Mouse (Mus musculus) embryonic fibroblast, embryonic 13.5 days (primary cell): Measurements from ENCODE around the gene Hpd. TPM values are rescaled to one million over a fixed set of nuclear protein-coding genes. Genes with fewer than 3 reads are reported as not detected.

Experiments
- H3K27ac ChIP-seq: 2 replicates; pipeline ENCODE4 v1.5.1; 2012; ENCODE audit warnings: low read length, control low read depth, inconsistent platforms; ENCODE audit not compliant: insufficient read depth
- H3K4me1 ChIP-seq: 2 replicates; pipeline ENCODE4 v1.6.1; 2011; ENCODE audit warnings: low read length; ENCODE audit not compliant: control insufficient read depth, insufficient read depth
- H3K4me3 ChIP-seq: 2 replicates; pipeline ENCODE4 v1.5.1; 2011; ENCODE audit warnings: mild to moderate bottlenecking, control low read depth, low read length; ENCODE audit not compliant: insufficient read depth
- CTCF ChIP-seq: IDR thresholded peaks from 2 replicates; pipeline ENCODE4 v1.5.1; 2011; ENCODE audit warnings: mild to moderate bottlenecking, control low read depth, low read length, moderate library complexity, borderline replicate concordance; ENCODE audit not compliant: insufficient read depth
- POLR2A ChIP-seq: IDR thresholded peaks from 2 replicates; pipeline ENCODE4 v1.6.1; 2011; ENCODE audit warnings: low read depth, mild to moderate bottlenecking, control low read depth, low read length, moderate library complexity
- polyA plus RNA-seq: library from polyadenylated mRNA; stranded (reverse); fragments of >200 nt; gene quantifications from 2 replicates; pipeline ENCODE4 v1.2.4, GENCODE M21; 2011; ENCODE audit warnings: low read depth; ENCODE audit not compliant: missing spikeins, insufficient read length

The Hpd gene
- polyA plus RNA-seq, 1 experiment, result not detected

- TF ChIP-seq POLR2A, result peak; percentile 49
- no peak for TF ChIP-seq CTCF
- Histone ChIP-seq H3K4me3 (peak within 1 kb of the TSS; percentile 82), H3K27ac (peak within 1 kb of the TSS; percentile 91), H3K4me1 (peaks cover 7% of the 10 kb centered on the region; the same call in 1 of the 2 replicates)
These were observed 40.1 kb downstream of the Hpd start, which contains the start of gene Setd1b for GRCm38 (mm10) chr5:123142161-123143157. Gene Setd1b (plus strand): TSS chr5:123142193.

- no peak for TF ChIP-seq CTCF
- peak; percentile 48; the same call in 1 of the 2 replicates for TF ChIP-seq POLR2A
- Histone ChIP-seq H3K4me3 (peak overlapping the region; percentile 82), H3K27ac (peak overlapping the region; percentile 91), H3K4me1 (peaks cover 7% of the 10 kb centered on the region; the same call in 1 of the 2 replicates)
These were observed 40.9 kb downstream of the Hpd start for GRCm38 (mm10) chr5:123141555-123142160.

- TF ChIP-seq CTCF (no peak), POLR2A (peak; percentile 95)
- Histone ChIP-seq H3K4me3 (peak overlapping the region; percentile 82), H3K4me1 (peaks cover 7% of the 10 kb centered on the region; the same call in 1 of the 2 replicates), H3K27ac (peak overlapping the region; percentile 91)
These were observed 41.6 kb downstream of the Hpd start for GRCm38 (mm10) chr5:123140694-123141554.

- H3K4me3 ChIP-seq, result peak overlapping the region; percentile 53
- TF ChIP-seq CTCF (no peak), POLR2A (peak; percentile 82)
- peaks cover 8% of the 10 kb centered on the region for H3K4me1 ChIP-seq
- H3K27ac ChIP-seq, result peak overlapping the region; percentile 100
These were observed 42.6 kb downstream of the Hpd start for GRCm38 (mm10) chr5:123139722-123140627.

- Histone ChIP-seq H3K27ac (peak overlapping the region; percentile 100), H3K4me1 (peaks cover 6% of the 10 kb centered on the region), H3K4me3 (peak overlapping the region; percentile 53)
- TF ChIP-seq POLR2A, result peak; percentile 75
- no peak for TF ChIP-seq CTCF
These were observed 43.4 kb downstream of the Hpd start for GRCm38 (mm10) chr5:123138953-123139721.

- Histone ChIP-seq H3K4me3 (peak overlapping the region; percentile 53), H3K4me1 (peaks cover 8% of the 10 kb centered on the region), H3K27ac (peak overlapping the region; percentile 100)
- no peak for TF ChIP-seq CTCF
- peak; percentile 81 for TF ChIP-seq POLR2A
These were observed 44.2 kb downstream of the Hpd start for GRCm38 (mm10) chr5:123138230-123138911.

GRCm38 (mm10) chr5:123137910-123138229 is 44.7 kb downstream of the Hpd start:
- TF ChIP-seq POLR2A (peak; percentile 36), CTCF (no peak)
- Histone ChIP-seq H3K4me1 (peaks cover 11% of the 10 kb centered on the region), H3K27ac (peak overlapping the region; percentile 100), H3K4me3 (peak overlapping the region; percentile 35)
